Mouse (Mus musculus) neural tube, embryonic 14.5 days (tissue): ENCODE measurements around the gene Ugt1a2. TPM values are rescaled to one million over a fixed set of nuclear protein-coding genes. Genes with fewer than 3 reads are reported as not detected.

Source experiments
- ATAC-seq: fragments of 200-750 bp; cut with Nextera tagmentation; 2 replicates; pipeline ENCODE4 v1.8.0; 2017; ENCODE audit warnings: low read depth, mild to moderate bottlenecking, moderate TSS enrichment, moderate library complexity
- H3K27ac ChIP-seq: fragments of 300-500 bp; sonication (generic); 2 replicates; pipeline ENCODE4 v1.5.1; 2014; ENCODE audit warnings: low read depth, mild to moderate bottlenecking, control low read depth, low read length, moderate library complexity, mixed read lengths
- H3K27me3 ChIP-seq: fragments of 300-500 bp; sonication (generic); 2 replicates; pipeline ENCODE4 v1.6.1; 2014; ENCODE audit warnings: low read length; ENCODE audit not compliant: control insufficient read depth, insufficient read depth
- H3K36me3 ChIP-seq: fragments of 300-500 bp; sonication (generic); 2 replicates; pipeline ENCODE4 v1.6.1; 2014; ENCODE audit warnings: low read length, mixed read lengths; ENCODE audit not compliant: control insufficient read depth, insufficient read depth
- H3K4me1 ChIP-seq: fragments of 300-500 bp; sonication (generic); 2 replicates; pipeline ENCODE4 v1.6.1; 2014; ENCODE audit warnings: low read length; ENCODE audit not compliant: control insufficient read depth, insufficient read depth
- H3K4me2 ChIP-seq: fragments of 300-500 bp; sonication (generic); 2 replicates; pipeline ENCODE4 v1.6.1; 2014; ENCODE audit warnings: mild to moderate bottlenecking, low read depth, low read length, control low read depth
- H3K4me3 ChIP-seq: fragments of 300-500 bp; sonication (generic); 2 replicates; pipeline ENCODE4 v1.5.1; 2014; ENCODE audit warnings: low read depth, low read length, control low read depth, mixed read lengths
- H3K9ac ChIP-seq: fragments of 300-500 bp; sonication (generic); replicated peaks from 2 replicates; pipeline ENCODE4 v1.6.1; 2014; ENCODE audit warnings: low read depth, mild to moderate bottlenecking, control low read depth, low read length, mixed read lengths
- H3K9me3 ChIP-seq: fragments of 300-500 bp; sonication (generic); 2 replicates; pipeline ENCODE4 v1.6.1; 2016; ENCODE audit warnings: low read length; ENCODE audit not compliant: control insufficient read depth
- WGBS: fragments of 180-500 bp; shearing (Covaris S2); extraction: QIAGEN DNeasy Blood & Tissue Kit; methylation state at CpG from one replicate; pipeline ENCODE4 v1.1.7; 2014; 5-methylcytosine and 5-hydroxymethylcytosine counted together
- polyA plus RNA-seq: library from polyadenylated mRNA; unstranded; fragments of >200 nt; fragmentation: Nextera tagmentation; extraction: Ambion mirVana; gene quantifications from 2 replicates; pipeline ENCODE4 v1.2.1, GENCODE M21; 2014

Ugt1a2 gene
- polyA plus RNA-seq, 1 experiment from 2014 or later, result 0.15 TPM

DNA sequence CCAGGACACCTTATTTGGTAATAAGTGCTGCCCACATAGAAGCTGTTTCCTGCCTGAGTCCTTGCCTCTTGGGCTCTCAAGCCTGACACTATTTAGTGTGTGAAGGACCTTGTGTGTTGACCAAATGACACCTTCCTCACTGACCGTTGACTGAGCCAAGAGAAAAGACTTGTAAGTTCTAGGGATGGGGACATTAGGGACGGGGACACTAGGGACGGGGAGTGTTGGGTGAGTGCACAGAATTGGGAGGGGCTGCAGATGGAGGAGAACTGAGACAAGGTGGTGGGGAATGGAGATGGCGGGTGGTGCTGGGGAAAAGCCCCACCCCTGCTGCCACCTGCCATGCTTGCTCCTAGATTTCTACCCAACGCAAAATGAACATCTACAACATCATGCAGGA, 29.6 kb downstream of the Ugt1a2 start:
- Histone ChIP-seq H3K9ac (no peak overlapping the region), H3K4me2 (no peak overlapping the region), H3K4me3 (no peak overlapping the region), H3K4me1 (no peaks in the 10 kb centered on the region), H3K27me3 (no peaks in the 10 kb centered on the region), H3K36me3 (no peaks in the 10 kb centered on the region), H3K27ac (no peak overlapping the region), H3K9me3 (peaks cover 96% of the 10 kb centered on the region)
- 85% methylated on average over 5 of the region's 5 CpGs for WGBS
- ATAC-seq, result no peak

DNA sequence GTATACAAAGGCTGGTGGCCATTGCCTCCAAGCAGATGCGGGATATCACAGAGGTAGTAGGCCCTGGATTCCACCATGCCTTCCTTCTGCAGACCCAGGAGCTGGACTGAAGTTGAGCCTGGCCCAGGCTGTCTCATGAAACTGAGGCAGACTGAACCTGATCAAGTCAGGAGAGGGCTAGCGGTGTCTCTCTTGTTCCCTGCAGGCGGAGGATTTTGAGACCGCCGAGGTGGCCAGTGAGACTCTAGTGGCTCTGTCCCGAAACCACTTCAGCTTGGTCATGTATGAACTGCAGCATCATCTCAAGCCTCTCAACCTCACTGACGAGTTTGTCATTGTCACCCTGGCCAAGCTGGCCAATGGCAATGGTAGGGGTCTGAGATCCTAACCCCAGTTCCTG, 30.0 kb downstream of the Ugt1a2 start:
- no peaks in the 10 kb centered on the region for H3K4me1 ChIP-seq
- ATAC-seq, result no peak
- no peak overlapping the region for H3K27ac ChIP-seq
- no peaks in the 10 kb centered on the region for H3K36me3 ChIP-seq
- 70% methylated on average over 7 of the region's 7 CpGs for WGBS
- peaks cover 99% of the 10 kb centered on the region for H3K9me3 ChIP-seq
- no peak overlapping the region for H3K4me3 ChIP-seq
- H3K27me3 ChIP-seq, result no peaks in the 10 kb centered on the region
- H3K4me2 ChIP-seq, result no peak overlapping the region
- H3K9ac ChIP-seq, result no peak overlapping the region

DNA sequence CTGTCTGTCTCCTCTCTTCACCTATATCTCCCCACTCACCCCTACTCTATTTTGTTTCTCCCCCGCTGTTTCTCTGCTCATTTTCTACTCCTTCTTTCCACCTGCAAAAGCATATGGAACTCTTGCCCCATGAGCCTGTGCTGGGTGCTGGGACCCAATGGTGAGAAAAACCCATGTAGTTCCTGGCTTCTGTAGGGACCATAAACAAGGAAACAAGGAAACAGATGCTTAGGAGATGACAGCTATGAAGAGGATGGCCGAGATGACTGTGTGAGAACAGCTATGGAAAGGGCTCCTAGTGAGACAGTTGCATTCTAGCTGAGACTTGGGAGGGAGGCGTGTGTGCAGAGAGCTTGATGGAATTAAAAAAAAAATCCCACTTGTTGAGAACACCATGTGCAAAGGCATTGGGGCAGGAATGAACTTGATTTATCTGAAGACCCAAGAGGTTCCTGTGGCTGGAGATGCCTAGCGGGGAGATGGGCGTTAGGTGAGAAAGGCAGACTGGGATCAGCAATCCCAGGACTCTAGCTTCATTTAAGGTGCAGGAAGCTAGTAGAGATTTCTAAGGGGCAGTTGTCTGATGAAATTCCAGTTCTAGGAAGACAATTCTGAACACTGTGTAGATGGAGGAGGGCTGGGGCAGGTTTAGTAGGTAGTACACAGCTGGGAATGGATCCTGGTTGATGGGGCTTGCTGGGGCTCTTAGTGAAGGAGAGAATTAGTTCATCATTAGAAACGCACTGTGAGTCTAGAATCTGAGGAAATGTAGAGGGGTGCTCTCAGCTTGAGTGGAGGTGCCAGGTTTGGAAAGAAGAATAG, 30.8 kb downstream of the Ugt1a2 start:
- H3K27ac ChIP-seq, result no peak overlapping the region
- no peaks in the 10 kb centered on the region for H3K36me3 ChIP-seq
- WGBS, result 78% methylated on average over 6 of the region's 6 CpGs
- no peak overlapping the region for H3K4me2 ChIP-seq
- ATAC-seq, result no peak
- no peaks in the 10 kb centered on the region for H3K4me1 ChIP-seq
- H3K4me3 ChIP-seq, result no peak overlapping the region
- no peak overlapping the region for H3K9ac ChIP-seq
- H3K27me3 ChIP-seq, result no peaks in the 10 kb centered on the region
- peaks cover 98% of the 10 kb centered on the region for H3K9me3 ChIP-seq

DNA sequence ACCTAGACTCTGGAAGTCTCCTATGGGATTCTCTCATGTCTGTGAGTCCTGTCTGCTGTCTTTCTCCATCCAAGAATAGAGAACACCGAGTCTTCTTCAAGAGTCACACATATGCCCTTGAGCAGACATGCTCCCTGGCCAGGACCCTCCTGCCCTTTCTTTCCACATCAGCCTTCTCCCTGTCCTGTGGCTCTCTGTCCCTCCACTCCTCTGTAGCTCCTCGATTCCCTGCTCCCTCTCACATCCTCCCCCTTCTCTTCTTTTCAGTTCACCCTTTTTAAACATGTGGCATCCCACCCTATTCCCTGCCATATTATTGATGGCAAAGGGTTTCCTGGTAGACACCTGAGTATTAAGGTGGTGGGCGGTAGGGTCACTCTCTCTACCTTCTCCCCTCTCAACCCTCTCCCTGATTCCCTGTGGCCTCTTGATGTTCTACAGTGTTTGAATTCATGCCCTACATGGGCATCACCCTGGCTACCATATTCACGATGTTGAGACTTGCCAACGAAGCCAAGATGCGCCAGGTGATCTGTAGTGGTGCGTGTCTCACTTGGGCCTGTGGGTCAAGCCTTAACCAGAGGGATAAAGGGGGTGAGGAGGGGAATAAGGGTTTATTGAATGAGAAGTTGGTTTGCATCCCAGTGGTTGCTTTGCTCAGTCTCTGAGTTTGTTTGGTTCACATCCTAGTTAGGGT, 31.6 kb downstream of the Ugt1a2 start:
- H3K27ac ChIP-seq, result no peak overlapping the region
- no peak overlapping the region for H3K9ac ChIP-seq
- 65% methylated on average over 7 of the region's 7 CpGs for WGBS
- no peak overlapping the region for H3K4me2 ChIP-seq
- H3K36me3 ChIP-seq, result no peaks in the 10 kb centered on the region
- no peaks in the 10 kb centered on the region for H3K4me1 ChIP-seq
- no peak overlapping the region for H3K4me3 ChIP-seq
- no peaks in the 10 kb centered on the region for H3K27me3 ChIP-seq
- ATAC-seq, result no peak
- H3K9me3 ChIP-seq, result peaks cover 91% of the 10 kb centered on the region

DNA sequence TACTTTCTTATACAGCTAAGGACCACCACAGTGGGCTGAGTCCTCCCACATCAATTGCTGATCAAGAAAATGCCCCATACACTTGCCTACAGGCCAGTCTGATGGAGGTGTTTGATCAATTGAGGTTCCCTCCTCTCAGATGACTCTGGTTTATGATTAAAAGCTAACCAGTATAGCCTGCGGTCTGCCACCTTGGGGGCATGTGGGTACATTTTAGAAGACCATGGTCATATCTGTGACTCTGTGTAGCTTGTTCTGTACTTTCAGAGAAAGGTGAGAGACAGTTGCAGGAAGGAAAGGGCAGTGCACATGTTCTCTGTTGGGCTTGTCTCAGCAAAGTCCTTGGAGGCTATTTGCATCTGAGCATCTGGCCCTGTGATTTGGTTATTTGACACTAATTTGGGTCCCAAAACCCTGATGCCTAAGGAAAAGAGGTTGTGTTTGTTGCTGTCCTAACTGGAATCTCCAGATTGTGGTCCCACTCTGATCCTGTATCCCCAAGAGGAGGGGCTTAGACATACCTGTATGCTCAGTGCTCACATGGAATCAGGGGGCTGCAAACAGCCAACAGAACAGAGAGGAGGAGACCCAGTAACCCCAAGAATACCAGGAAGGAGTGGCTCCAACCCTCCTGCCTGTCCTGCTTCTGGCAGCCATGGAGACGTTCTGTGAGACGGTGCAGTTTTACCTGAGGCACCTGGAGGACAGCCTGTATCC, 32.4 kb downstream of the Ugt1a2 start:
- Histone ChIP-seq H3K27me3 (no peaks in the 10 kb centered on the region), H3K9me3 (peaks cover 90% of the 10 kb centered on the region), H3K4me2 (no peak overlapping the region), H3K27ac (no peak overlapping the region), H3K36me3 (no peaks in the 10 kb centered on the region), H3K4me1 (no peaks in the 10 kb centered on the region), H3K9ac (no peak overlapping the region), H3K4me3 (no peak overlapping the region)
- 57% methylated on average over 3 of the region's 3 CpGs for WGBS
- no peak for ATAC-seq

DNA sequence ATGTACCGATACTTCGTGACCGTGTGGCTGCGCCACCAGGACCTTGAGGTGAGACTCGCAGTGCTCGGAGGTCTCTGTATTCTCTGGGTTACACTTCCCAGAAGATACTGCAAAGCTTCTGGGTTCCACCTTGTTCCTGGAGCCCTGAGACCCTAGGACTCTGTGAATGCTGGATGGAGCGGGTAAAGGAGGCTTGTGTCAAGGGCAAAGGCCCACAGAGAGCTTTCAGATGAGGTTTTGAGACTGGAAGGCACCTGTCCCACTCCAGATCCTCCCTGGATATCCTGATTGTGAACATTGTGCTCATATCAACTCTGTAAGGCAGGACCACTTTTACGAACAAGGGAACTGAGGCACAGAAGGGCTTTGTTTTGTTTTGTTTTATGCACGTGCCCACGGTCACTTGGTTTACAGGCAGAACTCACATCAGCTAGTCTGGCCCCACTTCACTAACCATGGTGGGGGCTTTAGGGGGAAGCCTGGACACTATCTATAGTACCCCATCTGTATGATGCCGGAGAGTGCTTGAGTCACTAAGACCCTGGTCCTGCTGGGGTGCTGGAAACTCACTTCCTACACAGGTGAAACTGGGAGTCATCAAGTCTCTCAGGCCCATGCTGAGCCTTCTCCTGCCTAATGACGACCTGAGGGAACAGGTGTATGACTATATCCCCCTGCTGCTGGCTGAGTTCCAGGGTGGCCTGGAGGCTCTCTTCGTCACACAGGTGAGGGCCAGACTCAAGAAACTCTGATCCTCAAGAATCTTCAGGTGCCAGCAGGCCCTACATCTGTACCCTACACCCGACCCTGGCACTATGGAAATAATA, 33.2 kb downstream of the Ugt1a2 start:
- no peak for ATAC-seq
- H3K36me3 ChIP-seq, result no peaks in the 10 kb centered on the region
- H3K27me3 ChIP-seq, result no peaks in the 10 kb centered on the region
- H3K4me1 ChIP-seq, result no peaks in the 10 kb centered on the region
- no peak overlapping the region for H3K27ac ChIP-seq
- no peak overlapping the region for H3K4me3 ChIP-seq
- peaks cover 90% of the 10 kb centered on the region for H3K9me3 ChIP-seq
- no peak overlapping the region for H3K4me2 ChIP-seq
- WGBS, result 72% methylated on average over 14 of the region's 14 CpGs
- H3K9ac ChIP-seq, result no peak overlapping the region

DNA sequence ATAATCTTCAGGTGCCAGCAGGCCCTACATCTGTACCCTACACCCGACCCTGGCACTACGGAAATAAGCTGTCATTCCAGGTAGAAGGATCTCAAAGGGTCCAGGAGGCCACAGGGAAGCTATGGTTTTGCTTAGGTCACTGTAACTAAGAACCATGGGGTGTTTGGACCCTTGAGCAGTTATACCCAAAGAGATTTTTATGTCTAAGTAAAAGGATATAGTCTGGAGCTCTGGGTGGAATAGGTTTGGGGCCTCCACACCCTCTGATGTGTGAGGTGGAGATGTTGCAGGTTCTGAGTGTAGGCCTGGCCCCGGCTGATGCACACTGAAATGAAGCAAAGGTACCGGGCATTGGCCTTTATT, 33.8 kb downstream of the Ugt1a2 start:
- no peaks in the 10 kb centered on the region for H3K4me1 ChIP-seq
- no peak for ATAC-seq
- peaks cover 90% of the 10 kb centered on the region for H3K9me3 ChIP-seq
- WGBS, result 66% methylated on average over 4 of the region's 4 CpGs
- no peak overlapping the region for H3K4me2 ChIP-seq
- H3K4me3 ChIP-seq, result no peak overlapping the region
- no peak overlapping the region for H3K9ac ChIP-seq
- no peak overlapping the region for H3K27ac ChIP-seq
- no peaks in the 10 kb centered on the region for H3K27me3 ChIP-seq
- no peaks in the 10 kb centered on the region for H3K36me3 ChIP-seq

DNA sequence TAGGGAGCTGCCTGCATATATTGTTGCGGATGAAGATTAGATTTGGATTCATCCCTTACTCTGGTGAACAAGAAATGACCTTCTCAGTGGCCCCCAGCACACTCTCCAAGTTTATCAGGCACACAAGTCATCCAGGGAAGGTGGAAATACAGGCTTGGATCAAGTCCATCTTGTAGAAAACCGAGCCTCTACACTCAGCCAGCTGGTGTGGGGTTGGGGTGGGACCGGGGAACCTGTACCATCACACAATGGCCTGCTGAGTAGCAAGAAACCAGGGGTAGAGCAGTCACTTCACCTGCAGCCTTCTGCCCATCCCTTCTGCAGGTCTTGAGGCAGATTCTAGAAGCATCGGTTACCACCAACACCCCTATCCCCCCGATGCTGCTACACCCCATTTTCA, 34.2 kb downstream of the Ugt1a2 start:
- Histone ChIP-seq H3K9me3 (peaks cover 90% of the 10 kb centered on the region), H3K4me2 (no peak overlapping the region), H3K27ac (no peak overlapping the region), H3K4me1 (no peaks in the 10 kb centered on the region), H3K4me3 (no peak overlapping the region), H3K36me3 (no peaks in the 10 kb centered on the region), H3K27me3 (no peaks in the 10 kb centered on the region), H3K9ac (no peak overlapping the region)
- 45% methylated on average over 5 of the region's 5 CpGs for WGBS
- ATAC-seq, result no peak
